Mouse (Mus musculus) spleen, adult 2 months (tissue): Measurements from ENCODE around the gene Polr2j. TPM values are rescaled to one million over a fixed set of nuclear protein-coding genes. Genes with fewer than 3 reads are reported as not detected.
A peak's percentile ranks its signal among the peaks of the same experiment; 100 is the strongest.

ENCODE experiments used
- DNase-seq, 2 experiments: peaks; one replicate each; pipeline versions ENCODE4 v3.0.0 to v3.0.0-alpha.2; 2012 to 2021; ENCODE audit warnings: low spot score in 2 of 2, low read depth in 1 of 2
- H3K27ac ChIP-seq: fragments of 200-500 bp; 2 replicates; pipeline ENCODE4 v1.5.1; 2012; ENCODE audit warnings: low read length, inconsistent platforms; ENCODE audit not compliant: insufficient read depth
- H3K27me3 ChIP-seq: fragments of 200-500 bp; 2 replicates; pipeline ENCODE4 v1.6.1; 2012; ENCODE audit warnings: mild to moderate bottlenecking, moderate library complexity, low read length, inconsistent platforms; ENCODE audit not compliant: control insufficient read depth, insufficient read depth
- H3K36me3 ChIP-seq: fragments of 200-500 bp; 2 replicates; pipeline ENCODE4 v1.6.1; 2012; ENCODE audit warnings: mild to moderate bottlenecking, low read length, inconsistent platforms; ENCODE audit not compliant: control insufficient read depth, insufficient read depth
- H3K4me1 ChIP-seq: fragments of 200-500 bp; 2 replicates; pipeline ENCODE4 v1.6.1; 2011; ENCODE audit warnings: inconsistent platforms; ENCODE audit not compliant: control insufficient read depth, insufficient read depth, insufficient read length
- H3K4me3 ChIP-seq: fragments of 200-500 bp; 2 replicates; pipeline ENCODE4 v1.5.1; 2011; ENCODE audit warnings: mild to moderate bottlenecking, inconsistent platforms; ENCODE audit not compliant: insufficient read depth, insufficient read length; ENCODE audit errors: extremely low read depth
- CTCF ChIP-seq: fragments of 200-500 bp; IDR thresholded peaks from 2 replicates; pipeline ENCODE4 v1.5.1; 2011; ENCODE audit warnings: mild to moderate bottlenecking, inconsistent platforms; ENCODE audit not compliant: insufficient read depth, insufficient read length, insufficient replicate concordance; ENCODE audit errors: extremely low read depth
- POLR2A ChIP-seq: fragments of 200-500 bp; IDR thresholded peaks from 2 replicates; pipeline ENCODE4 v1.6.1; 2011; ENCODE audit warnings: low read depth, low read length, inconsistent platforms
- WGBS: fragments of 180-500 bp; shearing (Covaris S2); methylation state at CpG from one replicate; pipeline ENCODE4 v1.1.7; 2018; 5-methylcytosine and 5-hydroxymethylcytosine counted together
- polyA plus RNA-seq: library from polyadenylated mRNA; depleted of rRNA; stranded (reverse); fragments of >200 nt; gene quantifications from 2 replicates; pipeline ENCODE4 v1.2.3, GENCODE M21; 2012

The Polr2j gene
- polyA plus RNA-seq, 1 experiment, result 32.3 TPM

DNA sequence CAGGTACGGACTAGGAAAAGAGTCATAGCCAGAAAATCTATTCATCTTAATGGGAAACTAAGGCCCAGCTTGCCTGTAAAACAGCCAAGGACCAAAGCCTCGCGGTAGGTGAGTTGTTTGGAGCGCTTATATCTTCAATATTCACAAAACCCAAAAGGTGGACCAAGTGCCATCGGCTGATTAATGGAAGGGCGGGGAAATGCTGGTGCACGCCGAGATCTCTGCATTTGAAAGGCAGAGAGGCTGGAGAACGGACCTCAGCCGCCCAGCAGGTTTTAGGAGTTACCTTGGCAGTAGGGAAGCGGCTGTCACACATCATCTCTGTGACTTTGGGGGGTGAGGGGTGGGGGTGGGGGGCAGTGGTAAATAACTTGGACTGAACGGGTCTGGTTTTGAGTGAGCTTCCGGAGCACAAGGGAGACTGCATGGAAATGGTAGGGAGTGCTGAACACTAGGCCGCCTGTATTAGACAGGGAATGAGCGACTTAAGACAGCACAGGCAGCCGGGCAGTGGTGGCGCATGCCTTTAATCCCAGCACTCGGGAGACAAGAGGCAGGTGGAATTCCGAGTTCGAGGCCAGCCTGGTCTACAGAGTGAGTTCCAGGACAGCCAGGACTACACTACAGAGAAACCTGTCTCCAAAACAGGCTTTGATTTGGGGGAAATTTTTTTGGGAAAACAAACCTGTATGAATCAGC, 20.0 kb downstream of the Polr2j start:
- no peak for DNase-seq

DNA sequence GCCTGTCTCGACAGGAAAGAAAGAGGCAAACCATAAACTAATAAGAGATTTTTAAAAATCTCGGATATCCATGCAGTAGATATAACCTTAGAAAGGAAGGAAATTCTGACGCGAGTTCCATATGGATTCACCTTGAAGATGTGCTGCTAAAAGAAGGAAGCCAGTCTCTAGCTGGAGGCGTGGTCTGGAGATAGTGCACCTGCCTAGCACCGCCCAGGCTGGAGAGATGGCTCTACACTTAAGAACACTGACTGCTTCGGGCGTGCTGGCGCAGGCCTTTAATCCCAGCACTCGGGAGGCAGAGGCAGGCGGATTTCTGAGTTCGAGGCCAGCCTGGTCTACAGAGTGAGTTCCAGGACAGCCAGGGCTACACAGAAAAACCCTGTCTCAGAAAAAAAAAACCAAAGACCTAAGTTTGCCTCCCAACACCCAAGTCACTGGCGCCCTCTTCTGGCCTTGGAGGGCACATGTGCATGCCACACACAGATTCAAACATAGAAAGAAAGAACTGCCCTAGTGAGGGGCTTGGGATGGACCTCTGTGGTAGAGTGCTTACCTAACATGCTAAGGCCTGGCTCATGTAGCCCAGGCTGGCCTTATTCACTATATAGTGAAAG, 21.3 kb downstream of the Polr2j start:
- Histone ChIP-seq H3K4me1 (peaks cover 5% of the 10 kb centered on the region; the same call in 1 of the 2 replicates), H3K4me3 (no peak overlapping the region), H3K27me3 (no peaks in the 10 kb centered on the region), H3K27ac (no peak overlapping the region), H3K36me3 (peaks cover 22% of the 10 kb centered on the region)
- WGBS, result 67% methylated on average over 13 of the region's 13 CpGs
- TF ChIP-seq POLR2A (no peak), CTCF (peak; percentile 64; the same call in 1 of the 2 replicates)
- DNase-seq, result peak; percentile 47 to 61

More for the DNA sequence above, 20.0 kb downstream of the Polr2j start:
- TF ChIP-seq CTCF (no peak), POLR2A (no peak)
- Histone ChIP-seq H3K27me3 (no peaks in the 10 kb centered on the region), H3K4me3 (peak overlapping the region; percentile 74), H3K27ac (peak overlapping the region; percentile 81), H3K4me1 (peaks cover 5% of the 10 kb centered on the region; the same call in 1 of the 2 replicates), H3K36me3 (peaks cover 26% of the 10 kb centered on the region)
- WGBS, result 5% methylated on average over 20 of the region's 20 CpGs

DNA sequence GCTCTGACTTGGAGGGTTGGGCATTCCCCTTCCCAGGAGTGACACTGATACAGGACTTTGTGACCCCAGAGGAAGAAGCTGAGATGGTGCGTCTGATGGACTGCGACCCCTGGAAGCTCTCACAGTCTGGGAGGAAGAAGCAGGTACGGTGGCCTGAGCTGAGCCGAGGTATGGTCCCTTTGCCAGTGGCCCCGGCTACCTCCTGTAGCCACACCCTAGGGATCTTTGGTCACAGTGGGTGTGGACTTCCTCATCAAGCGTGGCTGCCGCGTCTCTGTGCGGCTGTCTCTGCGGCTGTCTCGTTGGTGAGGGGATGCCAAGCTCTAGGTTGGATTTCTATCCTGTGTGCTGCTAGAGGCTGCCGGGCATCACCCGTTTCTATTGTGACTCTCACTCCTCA, 23.0 kb downstream of the Polr2j start:
- H3K36me3 ChIP-seq, result peaks cover 22% of the 10 kb centered on the region
- no peaks in the 10 kb centered on the region for H3K27me3 ChIP-seq
- TF ChIP-seq POLR2A, result no peak
- TF ChIP-seq CTCF, result no peak
- H3K27ac ChIP-seq, result peak overlapping the region; percentile 31; the same call in 1 of the 2 replicates
- peaks cover 5% of the 10 kb centered on the region; the same call in 1 of the 2 replicates for H3K4me1 ChIP-seq
- DNase-seq, result no peak
- 78% methylated on average over 13 of the region's 13 CpGs for WGBS
- H3K4me3 ChIP-seq, result no peak overlapping the region

DNA sequence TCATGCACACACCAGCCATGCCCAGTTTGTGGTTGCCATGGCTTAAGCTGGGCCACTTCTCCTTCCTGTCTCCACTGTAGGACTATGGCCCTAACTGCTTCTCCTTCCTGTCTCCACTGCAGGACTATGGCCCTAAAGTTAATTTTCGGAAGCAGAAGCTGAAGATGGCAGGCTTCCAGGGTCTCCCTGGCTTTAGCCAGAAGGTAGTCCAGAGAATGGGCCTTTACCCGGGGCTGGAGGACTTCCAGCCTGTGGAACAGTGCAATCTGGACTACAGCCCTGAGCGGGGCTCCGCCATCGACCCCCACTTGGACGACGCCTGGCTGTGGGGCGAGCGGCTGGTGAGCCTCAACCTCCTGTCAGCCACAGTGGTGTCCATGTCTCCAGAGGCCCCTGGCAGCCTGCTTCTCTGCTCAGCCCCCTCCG, 23.6 kb downstream of the Polr2j start:
- Histone ChIP-seq H3K4me3 (no peak overlapping the region), H3K27ac (0 out of 2 replicates have a peak overlapping the region, but pooled peaks have one; percentile 31), H3K4me1 (peaks cover 1% of the 10 kb centered on the region; the same call in 1 of the 2 replicates), H3K27me3 (no peaks in the 10 kb centered on the region), H3K36me3 (peaks cover 22% of the 10 kb centered on the region)
- no peak for TF ChIP-seq POLR2A
- TF ChIP-seq CTCF, result no peak
- DNase-seq, result no peak
- WGBS, result 82% methylated on average over 10 of the region's 10 CpGs

DNA sequence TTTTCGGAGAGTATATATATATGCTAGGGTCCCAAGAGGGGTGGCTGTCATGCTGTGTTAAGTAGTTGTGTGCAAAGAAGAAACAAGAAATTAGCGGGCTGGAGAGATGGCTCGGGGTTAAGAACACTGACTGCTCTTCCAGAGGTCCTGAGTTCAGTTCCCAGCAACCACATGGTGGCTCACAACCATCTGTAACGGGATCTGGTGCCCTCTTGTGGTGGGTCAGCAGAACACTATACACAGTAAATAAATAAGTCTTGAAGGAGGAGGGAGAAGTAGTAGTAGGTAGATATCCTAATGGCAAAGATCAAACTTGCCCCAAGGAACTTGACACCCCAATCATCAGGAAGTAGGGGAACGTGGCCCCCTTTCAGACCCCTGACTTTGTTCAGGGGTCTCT, 26.3 kb downstream of the Polr2j start:
- TF ChIP-seq CTCF (0 out of 2 replicates have a peak, but pooled peaks have one; percentile 3), POLR2A (no peak)
- H3K4me3 ChIP-seq, result no peak overlapping the region
- peaks cover 22% of the 10 kb centered on the region for H3K36me3 ChIP-seq
- peaks cover 15% of the 10 kb centered on the region; the same call in 1 of the 2 replicates for H3K4me1 ChIP-seq
- DNase-seq, result no peak
- 90% methylated on average over 5 of the region's 5 CpGs for WGBS
- no peak overlapping the region for H3K27ac ChIP-seq
- H3K27me3 ChIP-seq, result no peaks in the 10 kb centered on the region

DNA sequence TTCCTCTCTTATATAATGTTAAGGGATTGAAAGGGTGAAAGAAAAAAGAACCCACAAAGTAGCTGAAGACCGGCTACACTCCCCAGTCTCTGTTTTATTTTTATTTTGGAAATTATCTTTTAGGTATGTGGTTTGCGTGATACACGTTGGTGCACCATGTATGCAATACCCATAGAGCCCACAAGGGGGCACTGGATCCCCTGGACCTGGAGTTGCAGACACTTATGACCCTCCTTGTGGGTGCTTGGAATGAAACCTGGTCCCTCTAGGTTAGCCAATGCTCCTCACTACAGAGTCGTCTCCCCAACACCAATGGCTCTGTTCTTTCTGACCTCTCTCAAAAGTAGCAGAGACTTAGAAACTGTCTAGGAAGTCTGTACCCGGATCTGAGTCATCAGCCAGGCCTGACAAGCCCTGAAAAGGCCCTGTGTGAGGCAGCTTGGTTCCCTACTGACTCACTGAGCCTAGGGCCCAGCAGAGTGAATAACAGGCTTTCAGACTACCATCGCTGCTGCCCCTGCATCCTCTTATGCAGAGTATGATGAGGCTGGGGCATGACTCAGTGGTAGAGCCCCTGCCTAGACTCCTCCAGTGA, 26.8 kb downstream of the Polr2j start:
- 87% methylated on average over 6 of the region's 6 CpGs for WGBS
- peaks cover 20% of the 10 kb centered on the region; the same call in 1 of the 2 replicates for H3K4me1 ChIP-seq
- no peak overlapping the region for H3K27ac ChIP-seq
- H3K36me3 ChIP-seq, result peaks cover 22% of the 10 kb centered on the region
- no peak overlapping the region for H3K4me3 ChIP-seq
- no peak for DNase-seq
- TF ChIP-seq POLR2A, result no peak
- peak; percentile 13; the same call in 1 of the 2 replicates for TF ChIP-seq CTCF
- H3K27me3 ChIP-seq, result no peaks in the 10 kb centered on the region
